Mouse (Mus musculus) midbrain, embryonic 14.5 days (tissue): ENCODE results near the gene Spin2d. TPM values are rescaled to one million over a fixed set of nuclear protein-coding genes. Genes with fewer than 3 reads are reported as not detected.

ENCODE experiments used
- polyA plus RNA-seq: library from polyadenylated mRNA; unstranded; fragments of >200 nt; fragmentation: Nextera tagmentation; extraction: Ambion mirVana; gene quantifications from 2 replicates; pipeline ENCODE4 v1.2.1, GENCODE M21; 2014

Gene Spin2d
- polyA plus RNA-seq, 1 experiment from 2014 or later, result not detected

Other genes with a start within 250 kb of the Spin2d start
- gene Zfp185, start 189.7 kb downstream of the Spin2d start, polyA plus RNA-seq, result 0.39 and 0.71 TPM in 2 replicates
- not detected in 2 replicates for gene Pnma5, start 139.9 kb downstream of the Spin2d start, polyA plus RNA-seq
- 1.8 and 2.1 TPM in 2 replicates for gene Pnma3, start 112.2 kb downstream of the Spin2d start, polyA plus RNA-seq
- gene Xlr4a, start 94.5 kb downstream of the Spin2d start, polyA plus RNA-seq, result 0.62 TPM in 1 of 2 replicates, not detected in the other
- gene Xlr3a, start 79.9 kb downstream of the Spin2d start, polyA plus RNA-seq, result 2.9 and 4.7 TPM in 2 replicates
- 0.61 and 1.5 TPM in 2 replicates for gene Gm14685, start 59.9 kb downstream of the Spin2d start, polyA plus RNA-seq
- not detected in 2 replicates for gene Xlr5b, start 28.2 kb downstream of the Spin2d start, polyA plus RNA-seq
- gene DXBay18, start 27.5 kb downstream of the Spin2d start, polyA plus RNA-seq, result 0.72 and 0.86 TPM in 2 replicates
- 7.7 and 16.2 TPM in 2 replicates for gene Xlr3b, start 15.2 kb upstream of the Spin2d start, polyA plus RNA-seq
- 0.38 TPM in 1 of 2 replicates, not detected in the other for gene Xlr4b, start 37.3 kb upstream of the Spin2d start, polyA plus RNA-seq
- gene F8a, start 51.3 kb upstream of the Spin2d start, polyA plus RNA-seq, result 30.3 and 34.9 TPM in 2 replicates
- 0.28 TPM in 1 of 2 replicates, not detected in the other for gene Xlr4c, start 66.1 kb upstream of the Spin2d start, polyA plus RNA-seq
- gene Xlr3c, start 88.4 kb upstream of the Spin2d start, polyA plus RNA-seq, result 0.19 and 0.25 TPM in 2 replicates
- not detected in 2 replicates for gene Xlr5a, start 116.0 kb upstream of the Spin2d start, polyA plus RNA-seq
- not detected in 2 replicates for gene Xlr5c, start 116.0 kb upstream of the Spin2d start, polyA plus RNA-seq
- gene Gm45015, start 159.9 kb upstream of the Spin2d start, polyA plus RNA-seq, result not detected in 2 replicates
- 12.3 and 13.5 TPM in 2 replicates for gene Zfp275, start 165.6 kb upstream of the Spin2d start, polyA plus RNA-seq
- gene Gm18336, start 221.7 kb upstream of the Spin2d start, polyA plus RNA-seq, result not detected in 2 replicates
- 0.65 and 0.87 TPM in 2 replicates for gene Zfp92, start 234.1 kb upstream of the Spin2d start, polyA plus RNA-seq